Mouse (Mus musculus) c-Kit-positive CD71-positive TER-119-negative erythroid progenitor cells, embryonic 14.5 days (primary cell): Measurements from ENCODE around the gene Cacng3.
A peak's percentile ranks its signal among the peaks of the same experiment; 100 is the strongest.

Experiments
- DNase-seq: peaks from one replicate; pipeline ENCODE4 v3.0.0-alpha.2; 2013; ENCODE audit warnings: low read depth

The Cacng3 gene

DNA sequence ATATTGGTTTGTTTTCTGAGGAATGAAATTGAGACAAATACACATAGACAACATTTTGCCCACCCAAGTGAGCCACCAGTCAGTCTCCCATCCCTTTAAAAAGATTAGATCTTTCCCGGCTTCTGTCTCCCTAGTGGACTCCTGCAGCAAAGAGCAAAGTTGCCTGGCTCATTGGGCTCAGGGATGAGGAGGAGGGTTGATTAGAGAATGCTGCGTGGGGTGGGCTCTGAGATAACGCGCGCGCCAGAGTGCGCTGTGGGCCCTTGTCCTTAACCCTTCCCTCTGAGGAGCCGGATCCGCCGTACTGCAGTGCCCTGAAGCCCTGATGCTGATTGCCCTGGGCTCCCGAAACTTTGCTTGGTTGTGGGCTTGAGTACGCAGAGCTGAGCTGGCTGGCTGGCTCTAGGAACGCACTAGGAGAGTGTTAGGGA lies at the start of gene Cacng3:
Cacng3 (plus strand) TSS at position 51 of the 431 bp plus-strand sequence.
- no peak for DNase-seq

- DNase-seq = no peak
These were observed 48.0 kb upstream of the Cacng3 start for GRCm38 (mm10) chr7:122622125-122622774.

GRCm38 (mm10) chr7:122623753-122624152 lies 46.5 kb upstream of the Cacng3 start:
- no peak for DNase-seq

- DNase-seq = no peak
These were observed 42.2 kb upstream of the Cacng3 start for GRCm38 (mm10) chr7:122628050-122628449.

- DNase-seq = no peak
These were observed 39.9 kb upstream of the Cacng3 start for GRCm38 (mm10) chr7:122630386-122630785.

- DNase-seq = no peak
These were observed 39.1 kb upstream of the Cacng3 start for GRCm38 (mm10) chr7:122631151-122631550.

DNA sequence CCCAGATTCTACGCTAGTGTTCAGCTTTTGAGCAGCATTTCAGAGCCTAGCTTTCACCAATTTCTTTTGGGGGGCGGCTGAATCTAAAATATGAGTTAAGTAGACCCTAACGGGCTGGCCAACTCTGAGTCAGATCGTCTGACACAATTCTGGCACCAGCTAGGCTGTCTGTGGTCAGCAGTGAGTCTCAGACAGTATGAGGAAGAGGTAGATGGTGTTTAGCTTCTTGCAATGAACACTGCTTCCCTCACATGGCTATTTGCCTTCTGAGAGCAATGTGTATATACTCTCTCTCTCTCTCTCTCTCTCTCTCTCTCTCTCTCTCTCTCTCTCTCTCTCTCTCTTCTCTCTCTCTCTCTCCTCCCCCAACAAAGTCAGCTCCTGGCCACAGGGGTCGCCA lies 37.3 kb upstream of the Cacng3 start:
- DNase-seq = no peak

- DNase-seq = no peak
These were observed 36.8 kb upstream of the Cacng3 start for GRCm38 (mm10) chr7:122633463-122633862.

DNA sequence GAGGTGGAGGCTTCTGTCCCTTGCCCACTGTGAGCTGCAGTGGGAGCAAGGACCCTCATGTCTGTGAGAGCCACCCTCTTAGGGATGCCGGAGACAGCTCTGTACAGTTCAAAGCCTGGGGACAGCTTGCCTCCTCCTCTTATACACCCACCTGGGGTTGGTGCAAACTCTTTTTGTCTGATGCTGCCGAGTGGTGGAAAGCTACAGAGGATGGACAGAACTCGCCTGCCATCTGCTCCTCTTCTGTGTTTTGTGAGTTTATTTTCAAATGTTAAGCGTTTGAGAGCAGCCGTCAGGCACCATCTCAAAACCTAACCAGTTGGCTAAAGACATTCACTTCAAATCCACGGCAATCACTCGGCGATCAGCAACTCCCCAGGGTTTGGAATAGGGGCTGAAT lies 26.6 kb upstream of the Cacng3 start:
- no peak for DNase-seq

DNA sequence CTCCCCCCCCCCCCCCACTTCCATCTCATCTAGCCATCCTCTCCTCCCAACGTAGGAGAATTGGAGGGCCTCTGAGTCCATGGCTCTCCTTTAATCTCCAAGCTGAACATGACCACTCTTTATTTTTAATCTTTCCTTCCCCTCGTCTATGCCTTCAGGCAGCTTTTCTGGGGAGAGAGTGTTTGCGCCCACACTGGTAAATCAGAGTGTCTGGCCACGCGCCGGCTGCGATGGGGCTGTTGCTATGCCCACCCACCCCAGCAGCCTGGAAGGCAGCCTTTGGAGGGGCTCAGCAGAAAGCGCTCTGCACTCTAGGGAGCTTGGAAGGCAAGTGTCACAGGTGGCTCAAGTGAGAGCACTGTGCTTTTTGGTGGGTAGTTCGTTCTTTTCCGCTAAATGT lies 21.0 kb upstream of the Cacng3 start:
- no peak for DNase-seq

GRCm38 (mm10) chr7:122652523-122652922 lies 17.8 kb upstream of the Cacng3 start:
- no peak for DNase-seq

DNA sequence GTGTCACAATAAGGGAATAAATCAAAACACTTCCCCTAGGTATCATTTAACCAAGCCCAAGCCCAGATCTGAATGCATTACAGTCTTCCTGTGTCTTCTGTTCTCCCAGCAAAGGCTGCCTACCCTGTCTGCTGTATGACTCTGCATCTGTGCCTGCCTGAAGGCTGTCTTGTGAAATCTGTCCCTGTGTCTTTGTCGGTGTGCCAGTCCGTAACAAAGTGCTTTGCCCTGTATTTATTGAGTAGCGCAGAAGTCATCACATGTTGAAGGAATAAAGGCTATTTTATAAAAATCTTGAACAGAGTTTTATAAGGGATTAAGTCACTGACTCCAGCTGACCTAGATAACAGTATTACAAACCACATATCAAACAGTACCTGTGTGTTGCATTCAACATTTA lies 13.6 kb upstream of the Cacng3 start:
- no peak for DNase-seq

- DNase-seq = no peak
These were observed 12.7 kb upstream of the Cacng3 start for GRCm38 (mm10) chr7:122657423-122658126.

GRCm38 (mm10) chr7:122665311-122666049 lies 4.8 kb upstream of the Cacng3 start:
- no peak for DNase-seq

DNA sequence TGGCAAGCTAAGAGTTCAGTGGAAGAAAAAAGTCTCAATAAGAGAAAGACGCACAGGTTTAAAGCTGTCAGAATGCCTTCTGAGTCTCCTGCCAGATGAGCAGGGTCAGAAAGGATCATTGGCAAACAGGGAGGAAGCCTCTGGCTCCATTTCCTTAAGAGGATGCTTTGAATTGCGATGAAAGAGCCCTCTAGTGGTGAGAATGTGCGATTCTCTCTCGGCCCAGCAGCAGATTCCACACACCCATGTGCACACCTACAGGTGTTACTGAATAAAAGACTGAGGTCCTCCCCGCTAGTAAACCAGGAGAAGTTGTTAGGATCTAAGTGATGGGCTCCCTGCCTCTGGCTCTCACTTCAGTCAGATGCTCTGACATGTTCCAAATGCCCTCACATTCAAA lies 2.4 kb upstream of the Cacng3 start:
- DNase-seq = no peak

DNA sequence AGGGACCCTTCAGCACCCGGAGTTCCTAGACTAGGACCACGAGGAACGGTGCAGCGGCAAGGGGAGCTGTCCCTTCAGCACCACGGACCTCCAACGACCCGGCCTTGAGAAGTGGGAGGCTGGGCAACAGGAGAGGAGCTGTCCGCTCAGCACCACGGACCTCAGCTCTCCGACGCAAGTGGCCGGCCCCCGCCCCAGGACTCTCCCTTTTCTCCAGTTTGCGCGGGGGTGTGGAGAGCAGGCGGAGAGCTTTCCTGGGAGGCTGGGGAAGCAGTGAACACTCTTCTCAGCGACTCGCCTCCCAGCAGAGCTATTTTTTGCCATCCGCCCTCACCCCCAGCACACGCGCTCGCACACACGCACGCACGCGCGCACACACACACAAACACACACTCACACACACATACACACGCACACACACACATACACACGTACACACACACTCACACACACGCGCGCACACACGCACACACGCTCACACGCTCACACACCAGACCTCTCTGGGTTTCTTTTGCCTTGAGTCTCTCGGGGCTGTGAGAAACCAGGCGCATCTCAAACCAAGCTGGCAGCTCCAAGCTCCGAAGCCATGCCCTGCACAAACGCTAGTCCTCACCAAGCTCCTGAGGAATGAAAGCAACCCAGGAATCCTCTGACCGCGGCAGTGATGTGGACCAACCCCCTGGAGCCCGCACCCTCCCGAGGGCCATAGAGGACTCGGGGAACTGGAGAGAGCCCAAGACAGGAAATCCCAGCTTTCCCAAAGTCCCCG lies 765 bp downstream of the Cacng3 start:
- peak; percentile 65 for DNase-seq

DNA sequence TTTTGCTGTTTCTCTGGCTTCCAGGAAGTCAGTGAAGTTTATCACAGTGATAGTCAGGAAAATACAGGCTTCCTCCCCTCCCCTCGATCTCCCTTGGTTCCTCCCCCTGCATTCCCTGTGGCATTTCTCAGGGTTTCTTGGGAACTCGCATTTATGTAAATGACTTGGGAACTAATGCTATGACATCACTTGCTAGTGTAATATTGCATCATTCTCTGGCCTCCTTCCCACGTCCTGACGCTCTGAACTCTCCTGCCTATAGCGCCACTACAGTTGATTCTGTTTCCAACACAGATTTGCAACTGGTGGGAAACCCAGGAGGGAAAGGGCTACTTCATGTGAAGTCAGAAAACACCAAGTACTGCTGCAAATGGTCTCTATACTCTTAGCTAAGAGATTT lies 2.7 kb downstream of the Cacng3 start:
- no peak for DNase-seq

DNA sequence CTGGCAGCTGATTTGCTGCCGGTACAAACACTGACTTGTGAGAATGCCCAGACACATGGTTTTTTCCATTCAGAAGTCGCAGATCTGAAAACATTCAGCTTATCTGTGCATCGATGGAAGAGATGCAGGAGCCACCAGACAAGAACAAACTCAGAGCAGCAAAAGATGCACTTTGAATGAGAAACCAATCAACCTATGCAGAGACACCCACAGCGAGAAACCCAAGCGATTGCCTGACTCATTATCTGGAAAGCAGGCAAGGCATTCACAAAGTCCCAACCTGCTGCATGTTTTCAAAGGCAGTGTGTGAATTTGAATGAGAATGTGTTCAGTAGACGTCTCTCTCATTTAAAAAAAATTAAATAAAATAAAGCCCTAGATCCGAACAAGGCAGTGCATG lies 4.9 kb downstream of the Cacng3 start:
- DNase-seq = no peak

GRCm38 (mm10) chr7:122701751-122702150 lies 31.5 kb downstream of the Cacng3 start:
- DNase-seq = no peak

- no peak for DNase-seq
These were observed 32.2 kb downstream of the Cacng3 start for GRCm38 (mm10) chr7:122702443-122702842.

GRCm38 (mm10) chr7:122706736-122707135 lies 36.4 kb downstream of the Cacng3 start:
- no peak for DNase-seq

DNA sequence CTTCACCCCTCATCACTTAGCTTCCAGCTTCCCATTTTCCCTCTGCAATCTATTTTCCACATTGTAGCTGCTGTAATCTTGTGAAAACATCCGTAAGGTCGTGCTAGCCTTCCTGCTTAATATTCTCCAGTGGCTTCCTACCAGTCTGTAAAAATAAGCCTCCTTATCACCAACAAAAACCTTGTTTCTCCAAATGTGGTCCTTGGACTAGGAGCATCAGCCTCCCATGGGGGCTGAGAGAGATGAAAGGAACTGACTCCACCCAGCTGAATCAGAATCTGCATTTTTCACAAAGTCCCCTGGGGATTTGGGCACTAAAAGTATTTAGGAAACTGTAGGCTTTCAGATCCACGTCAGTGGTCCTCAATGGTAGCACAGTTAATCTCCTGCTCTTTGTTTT lies 46.0 kb downstream of the Cacng3 start:
- no peak for DNase-seq
